Mouse (Mus musculus) midbrain, embryonic 11.5 days (tissue): ENCODE data around the gene Washc3. TPM values are rescaled to one million over a fixed set of nuclear protein-coding genes. Genes with fewer than 3 reads are reported as not detected.

Source experiments
- ATAC-seq: fragments of 200-750 bp; cut with Nextera tagmentation; 2 replicates; pipeline ENCODE4 v1.8.0; 2017; ENCODE audit warnings: moderate TSS enrichment, moderate library complexity; ENCODE audit not compliant: low FRiP score
- DNase-seq: peaks from one replicate; pipeline ENCODE4 v3.0.0; 2015; ENCODE audit warnings: low spot score; ENCODE audit errors: missing footprints
- H3K27ac ChIP-seq: fragments of 300-500 bp; sonication (generic); 2 replicates; pipeline ENCODE4 v1.5.1; 2014; ENCODE audit warnings: low read depth, low read length
- H3K27me3 ChIP-seq: fragments of 300-500 bp; sonication (generic); 2 replicates; pipeline ENCODE4 v1.6.1; 2014; ENCODE audit warnings: mild to moderate bottlenecking, low read length, moderate library complexity, mixed read lengths; ENCODE audit not compliant: control insufficient read depth, insufficient read depth
- H3K36me3 ChIP-seq: fragments of 300-500 bp; sonication (generic); 2 replicates; pipeline ENCODE4 v1.6.1; 2014; ENCODE audit warnings: mild to moderate bottlenecking, low read length, moderate library complexity, mixed read lengths; ENCODE audit not compliant: control insufficient read depth, insufficient read depth
- H3K4me1 ChIP-seq: fragments of 300-500 bp; sonication (generic); 2 replicates; pipeline ENCODE4 v1.6.1; 2014; ENCODE audit warnings: low read length; ENCODE audit not compliant: control insufficient read depth, insufficient read depth
- H3K4me2 ChIP-seq: fragments of 300-500 bp; sonication (generic); 2 replicates; pipeline ENCODE4 v1.6.1; 2014; ENCODE audit warnings: mild to moderate bottlenecking, moderate library complexity
- H3K4me3 ChIP-seq: fragments of 300-500 bp; sonication (generic); 2 replicates; pipeline ENCODE4 v1.5.1; 2014; ENCODE audit warnings: low read depth, low read length
- H3K9ac ChIP-seq: fragments of 300-500 bp; sonication (generic); 2 replicates; pipeline ENCODE4 v1.6.1; 2014; ENCODE audit warnings: low read length
- H3K9me3 ChIP-seq: fragments of 300-500 bp; sonication (generic); 2 replicates; pipeline ENCODE4 v1.6.1; 2016; ENCODE audit warnings: low read length; ENCODE audit not compliant: control insufficient read depth
- WGBS: fragments of 180-500 bp; shearing (Covaris S2); extraction: QIAGEN DNeasy Blood & Tissue Kit; methylation state at CpG from one replicate; pipeline ENCODE4 v1.1.7; 2014; 5-methylcytosine and 5-hydroxymethylcytosine counted together
- polyA plus RNA-seq: library from polyadenylated mRNA; unstranded; fragments of >200 nt; fragmentation: Nextera tagmentation; extraction: Ambion mirVana; gene quantifications from 2 replicates; pipeline ENCODE4 v1.2.1, GENCODE M21; 2014

Gene Washc3
- polyA plus RNA-seq, 1 experiment from 2014 or later, result 48.1 TPM

- H3K27me3 ChIP-seq, result no peaks in the 10 kb centered on the region
- ATAC-seq (no peak), DNase-seq (no peak)
- H3K4me1 ChIP-seq, result no peaks in the 10 kb centered on the region; the same call in 1 of the 2 replicates
- no peaks in the 10 kb centered on the region for H3K36me3 ChIP-seq
- no peak overlapping the region for H3K4me2 ChIP-seq
- 90% methylated on average over 6 of the region's 6 CpGs for WGBS
- H3K27ac ChIP-seq, result no peak overlapping the region
- H3K9me3 ChIP-seq, result no peaks in the 10 kb centered on the region
- H3K4me3 ChIP-seq, result no peak overlapping the region
- no peak overlapping the region for H3K9ac ChIP-seq
Measured at GRCm38 (mm10) chr10:88203236-88203635, 2.3 kb downstream of the Washc3 start.

GRCm38 (mm10) chr10:88212644-88213043, 11.8 kb downstream of the Washc3 start:
- no peak for ATAC-seq
- WGBS, result 93% methylated on average over 5 of the region's 5 CpGs
- no peak overlapping the region for H3K4me2 ChIP-seq

GRCm38 (mm10) chr10:88214800-88215514, 14.1 kb downstream of the Washc3 start:
- Histone ChIP-seq H3K4me1 (no peaks in the 10 kb centered on the region), H3K27ac (no peak overlapping the region), H3K4me2 (no peak overlapping the region), H3K36me3 (no peaks in the 10 kb centered on the region), H3K27me3 (no peaks in the 10 kb centered on the region), H3K9ac (no peak overlapping the region), H3K9me3 (no peaks in the 10 kb centered on the region), H3K4me3 (no peak overlapping the region)
- no peak for DNase-seq
- WGBS, result 93% methylated on average over 20 of the region's 20 CpGs
- ATAC-seq, result no peak

More at GRCm38 (mm10) chr10:88212644-88213043, 11.8 kb downstream of the Washc3 start:
- H3K27me3 ChIP-seq, result no peaks in the 10 kb centered on the region
- H3K9me3 ChIP-seq, result no peaks in the 10 kb centered on the region
- H3K36me3 ChIP-seq, result no peaks in the 10 kb centered on the region
- no peak for DNase-seq
- no peak overlapping the region for H3K27ac ChIP-seq
- H3K4me1 ChIP-seq, result no peaks in the 10 kb centered on the region
- H3K4me3 ChIP-seq, result no peak overlapping the region
- no peak overlapping the region for H3K9ac ChIP-seq

GRCm38 (mm10) chr10:88218161-88218560, 17.3 kb downstream of the Washc3 start:
- WGBS, result 91% methylated on average over 3 of the region's 3 CpGs
- no peak for DNase-seq

GRCm38 (mm10) chr10:88221718-88222117, 20.8 kb downstream of the Washc3 start:
- WGBS, result 89% methylated on average over 5 of the region's 5 CpGs
- H3K4me3 ChIP-seq, result no peak overlapping the region
- no peaks in the 10 kb centered on the region for H3K36me3 ChIP-seq
- ATAC-seq (no peak), DNase-seq (no peak)
- no peaks in the 10 kb centered on the region for H3K27me3 ChIP-seq
- H3K4me1 ChIP-seq, result no peaks in the 10 kb centered on the region
- no peak overlapping the region for H3K9ac ChIP-seq
- H3K4me2 ChIP-seq, result no peak overlapping the region
- no peak overlapping the region for H3K27ac ChIP-seq
- H3K9me3 ChIP-seq, result no peaks in the 10 kb centered on the region

More at GRCm38 (mm10) chr10:88218161-88218560, 17.3 kb downstream of the Washc3 start:
- H3K4me1 ChIP-seq, result no peaks in the 10 kb centered on the region
- no peaks in the 10 kb centered on the region for H3K36me3 ChIP-seq
- no peak overlapping the region for H3K4me2 ChIP-seq
- no peak overlapping the region for H3K4me3 ChIP-seq
- no peaks in the 10 kb centered on the region for H3K27me3 ChIP-seq
- H3K9me3 ChIP-seq, result no peaks in the 10 kb centered on the region
- H3K27ac ChIP-seq, result no peak overlapping the region
- H3K9ac ChIP-seq, result no peak overlapping the region
- no peak for ATAC-seq

GRCm38 (mm10) chr10:88225421-88225820, 24.5 kb downstream of the Washc3 start:
- H3K4me2 ChIP-seq, result no peak overlapping the region
- H3K4me3 ChIP-seq, result no peak overlapping the region
- no peaks in the 10 kb centered on the region for H3K9me3 ChIP-seq
- DNase-seq (no peak), ATAC-seq (no peak)
- no peaks in the 10 kb centered on the region for H3K27me3 ChIP-seq
- no peak overlapping the region for H3K9ac ChIP-seq
- no peaks in the 10 kb centered on the region for H3K4me1 ChIP-seq
- WGBS, result 90% methylated on average over 5 of the region's 5 CpGs
- no peak overlapping the region for H3K27ac ChIP-seq
- H3K36me3 ChIP-seq, result no peaks in the 10 kb centered on the region

GRCm38 (mm10) chr10:88227962-88228361, 27.1 kb downstream of the Washc3 start:
- H3K27me3 ChIP-seq, result no peaks in the 10 kb centered on the region
- no peak for DNase-seq
- no peak overlapping the region for H3K4me2 ChIP-seq
- H3K4me3 ChIP-seq, result no peak overlapping the region
- H3K27ac ChIP-seq, result no peak overlapping the region
- H3K36me3 ChIP-seq, result no peaks in the 10 kb centered on the region
- no peak for ATAC-seq
- no peaks in the 10 kb centered on the region for H3K4me1 ChIP-seq
- no peak overlapping the region for H3K9ac ChIP-seq
- no peaks in the 10 kb centered on the region for H3K9me3 ChIP-seq
- WGBS, result 95% methylated on average over 2 of the region's 2 CpGs

- ATAC-seq (no peak), DNase-seq (no peak)
- Histone ChIP-seq H3K4me1 (no peaks in the 10 kb centered on the region), H3K4me2 (no peak overlapping the region), H3K27ac (no peak overlapping the region), H3K4me3 (no peak overlapping the region), H3K36me3 (0 out of 2 replicates have a peak, but pooled peaks cover 1% of the 10 kb centered on the region), H3K9ac (no peak overlapping the region), H3K9me3 (no peaks in the 10 kb centered on the region), H3K27me3 (no peaks in the 10 kb centered on the region)
- 86% methylated on average over 8 of the region's 8 CpGs for WGBS
Measured at GRCm38 (mm10) chr10:88228521-88229017, 27.7 kb downstream of the Washc3 start.

- Histone ChIP-seq H3K9ac (no peak overlapping the region), H3K36me3 (0 out of 2 replicates have a peak, but pooled peaks cover 2% of the 10 kb centered on the region), H3K27ac (no peak overlapping the region), H3K4me2 (no peak overlapping the region), H3K9me3 (no peaks in the 10 kb centered on the region), H3K27me3 (no peaks in the 10 kb centered on the region), H3K4me3 (no peak overlapping the region), H3K4me1 (no peaks in the 10 kb centered on the region)
- DNase-seq, result no peak
- WGBS, result 75% methylated on average over 8 of the region's 8 CpGs
- no peak for ATAC-seq
Measured at GRCm38 (mm10) chr10:88231671-88232070, 30.8 kb downstream of the Washc3 start.
